9 mouse cellular contexts compared by ENCODE assay signal in the genomic region with DNA sequence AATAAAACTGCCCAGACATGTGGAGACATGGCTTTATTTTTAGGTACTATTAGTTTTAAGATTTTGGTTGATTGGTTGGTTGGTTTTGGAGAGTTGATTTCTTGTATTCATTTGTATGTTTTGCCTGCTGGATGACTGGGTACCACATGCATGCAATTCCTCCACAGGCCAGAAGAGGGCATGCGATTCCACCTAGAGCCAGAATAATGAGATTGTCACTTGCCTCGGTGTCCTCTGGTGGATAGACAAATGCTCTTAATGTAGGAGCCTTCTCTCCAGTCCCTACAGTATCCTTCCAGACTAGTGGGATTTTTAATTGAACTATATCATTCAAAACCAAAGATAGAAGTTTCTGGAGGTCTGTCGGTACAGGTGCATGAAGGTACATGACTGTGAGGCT.
A peak's percentile ranks its signal among the peaks of the same experiment; 100 is the strongest.
DNase-seq lines count a peak whose midpoint lies in the region; ATAC-seq and TF ChIP-seq lines count a peak whose summit lies in the region.
"Had no signal": no experiment of that assay in that cellular context is flagged by ENCODE, and none has a peak within 500 bp of the region (broad histone marks: within the 10 kb centered on the region; RNA-seq: fewer than 3 reads in every experiment).

No protein-coding gene starts in this region.

- H3K36me3 ChIP-seq in embryonic facial prominence, embryonic 10.5 days (replicated peaks): no peaks in the 10 kb centered on the region
- H3K36me3 ChIP-seq in liver, embryonic 14.5 days (replicated peaks; ENCODE audit: control insufficient read depth, insufficient read depth, low read depth): no peaks in the 10 kb centered on the region
- H3K36me3 ChIP-seq: limb, embryonic 15.5 days had no signal

- ATAC-seq in liver, embryonic 14.5 days (ENCODE audit: insufficient read depth): no peak

- H3K9ac ChIP-seq in liver, embryonic 14.5 days (replicated peaks): no peak overlapping the region
- H3K9ac ChIP-seq: limb, embryonic 15.5 days had no signal

- no peak overlapping the region for H3K4me2 ChIP-seq in liver, embryonic 14.5 days (ENCODE audit: low read depth)
- H3K4me2 ChIP-seq: limb, embryonic 15.5 days had no signal

- no peaks in the 10 kb centered on the region for H3K9me3 ChIP-seq in embryonic facial prominence, embryonic 10.5 days
- no peaks in the 10 kb centered on the region for H3K9me3 ChIP-seq in liver, embryonic 14.5 days (ENCODE audit: control insufficient read depth, low read length)
- H3K9me3 ChIP-seq: limb, embryonic 15.5 days had no signal

- intact Hi-C loops in heart, postnatal 36 days (cut with DNase I): no loop called here

- TF ChIP-seq EP300 in liver, embryonic 14.5 days (IDR thresholded peaks at IDR 0.05; ENCODE audit: low read depth): no peak

- DNase-seq in lung, adult 2 months: no peak
- no peak for DNase-seq in lung, postnatal 4 days
- DNase-seq in adrenal gland, adult 8-10 months: peak; percentile 8
- peak; percentile 56 for DNase-seq in embryonic facial prominence, embryonic 10.5 days (ENCODE audit: low spot score)
- DNase-seq in kidney, adult 9 months: peak; percentile 49
- DNase-seq in liver, embryonic 14.5 days (ENCODE audit: low read depth in 3 of 3, low spot score in 3 of 3): no peak
- DNase-seq in right cerebral cortex, postnatal 25 days: peak; percentile 39
- no peak for DNase-seq in heart, postnatal 36 days

- H3K27ac ChIP-seq in embryonic facial prominence, embryonic 10.5 days (replicated peaks): no peak overlapping the region
- H3K27ac ChIP-seq in liver, embryonic 14.5 days: no peak overlapping the region
- H3K27ac ChIP-seq: limb, embryonic 15.5 days had no signal

- WGBS in lung, adult 2 months: 36% methylated on average over 3 of the region's 3 CpGs
- 49% methylated on average over 3 of the region's 3 CpGs for WGBS in embryonic facial prominence, embryonic 10.5 days
- WGBS in liver, embryonic 14.5 days (ENCODE audit: insufficient replicate concordance): 27% methylated on average over 3 of the region's 3 CpGs

- no peak for TF ChIP-seq POLR2A in lung, adult 2 months (IDR thresholded peaks at IDR 0.05; ENCODE audit: borderline replicate concordance, extremely low read depth, low read depth, low read length)

- no peak overlapping the region for H3K4me3 ChIP-seq in lung, adult 2 months (replicated peaks; ENCODE audit: extremely low read depth, low read depth, low read length)
- H3K4me3 ChIP-seq in embryonic facial prominence, embryonic 10.5 days: no peak overlapping the region
- H3K4me3 ChIP-seq in liver, embryonic 14.5 days (ENCODE audit: insufficient read depth in 1 of 2, low read depth in 2 of 2, low read length in 2 of 2): no peak overlapping the region
- H3K4me3 ChIP-seq: limb, embryonic 15.5 days had no signal

- no peaks in the 10 kb centered on the region for H3K27me3 ChIP-seq in embryonic facial prominence, embryonic 10.5 days (replicated peaks; ENCODE audit: low read depth, poor library complexity, severe bottlenecking)
- H3K27me3 ChIP-seq in liver, embryonic 14.5 days (ENCODE audit: control insufficient read depth, insufficient read depth, low read length): no peaks in the 10 kb centered on the region
- H3K27me3 ChIP-seq: limb, embryonic 15.5 days had no signal

- H3K4me1 ChIP-seq in lung, adult 2 months (ENCODE audit: control insufficient read depth, insufficient read depth, low read length): no peaks in the 10 kb centered on the region
- H3K4me1 ChIP-seq in embryonic facial prominence, embryonic 10.5 days: no peaks in the 10 kb centered on the region
- no peaks in the 10 kb centered on the region for H3K4me1 ChIP-seq in liver, embryonic 14.5 days (replicated peaks; ENCODE audit: control insufficient read depth in 2 of 2, insufficient read depth in 2 of 2, low read length in 1 of 2)
- H3K4me1 ChIP-seq: limb, embryonic 15.5 days had no signal

- TF ChIP-seq CTCF in lung, adult 2 months (IDR thresholded peaks at IDR 0.05; ENCODE audit: insufficient read depth, low read length): peak; percentile 33; the same call in 1 of the 2 replicates
- peak; percentile 69 for TF ChIP-seq CTCF in liver, embryonic 14.5 days (IDR thresholded peaks at IDR 0.05; ENCODE audit: low read depth)

Comparison
In these comparisons a context has a peak if more than half of its experiments do, and no peak if none do; other contexts are left out.
1. DNase-seq: peak in adrenal gland, adult 8-10 months (single experiment), embryonic facial prominence, embryonic 10.5 days (single experiment), kidney, adult 9 months (single experiment) and right cerebral cortex, postnatal 25 days (single experiment); none in lung, adult 2 months (single experiment), lung, postnatal 4 days (0 of 2), liver, embryonic 14.5 days (0 of 3) and heart, postnatal 36 days (0 of 2).